Mouse (Mus musculus) Patski (cell line): ENCODE measurements at regions not wholly inside any gene's neighbourhood (a gene's known extent, or its start where the extent isn't known, plus 50 kb on each side); places are given as distances from the start of the nearest gene placed in this dataset.

Experiments
- ATAC-seq: fragments of 100-300 bp; one replicate; pipeline ENCODE4 v1.8.0; 2021
- CTCF ChIA-PET: fragments of 350-600 bp; sonication (Branson Sonifier 250); formaldehyde crosslinking; loops from one replicate; lab custom pipeline; 2022; ENCODE audit warnings: inconsistent platforms; lab: Charles Lee
- POLR2A ChIA-PET: fragments of 350-600 bp; sonication (Branson Sonifier 250); formaldehyde crosslinking; loops from one replicate; lab custom pipeline; 2022; ENCODE audit warnings: antibody characterized with exemption, inconsistent platforms; lab: Charles Lee
- DNase-seq: peaks from one replicate; pipeline ENCODE4 v3.0.0-alpha.2; 2011; ENCODE audit warnings: low read depth, low spot score
- H3K27me3 ChIP-seq: fragments of 371-371 bp; one replicate; pipeline ENCODE4 v1.5.1; 2021
- CTCF ChIP-seq: fragments of 100-300 bp; IDR thresholded peaks from one replicate; pipeline ENCODE4 v1.5.1; 2021
- in situ Hi-C: fragments of 300-500 bp; cut with MboI; formaldehyde crosslinking; loops from 3 replicates; pipeline ENCODE4 v1.11.1; 2018; ENCODE audit warnings: low pct_unique_long_range_greater_than_20kb, mixed read lengths

DNA sequence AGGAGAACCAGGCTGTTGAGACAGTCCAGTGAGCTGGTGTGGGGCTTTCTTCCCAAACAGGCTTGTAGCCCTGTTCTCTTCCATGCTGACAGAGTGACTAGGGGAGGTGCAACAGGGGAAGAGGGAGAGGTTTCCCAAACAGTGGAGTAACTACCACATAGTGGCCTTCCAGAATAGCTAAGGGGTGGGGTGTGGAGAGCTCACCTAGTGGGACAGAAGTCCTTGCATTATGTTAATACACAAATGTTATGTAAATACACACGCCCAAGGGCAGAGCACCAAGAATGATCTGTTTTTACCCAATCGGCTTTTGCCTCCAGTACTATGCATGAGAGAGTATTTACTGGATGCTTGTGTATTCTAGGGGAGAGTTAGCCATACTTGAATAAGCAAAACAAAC, 226.6 kb upstream of the Hs6st1 start:
- no peak for ATAC-seq
- no peak for DNase-seq
- ChIA-PET CTCF (no interaction called here), POLR2A (interaction anchor here (0.6 kb wide), 1 partner anchor 16 kb away, joined by 5 read pairs; no protein-coding TSS in a partner anchor)
- TF ChIP-seq CTCF = no peak
- in situ Hi-C loops = no loop called here
- H3K27me3 ChIP-seq = no peaks in the 10 kb centered on the region

DNA sequence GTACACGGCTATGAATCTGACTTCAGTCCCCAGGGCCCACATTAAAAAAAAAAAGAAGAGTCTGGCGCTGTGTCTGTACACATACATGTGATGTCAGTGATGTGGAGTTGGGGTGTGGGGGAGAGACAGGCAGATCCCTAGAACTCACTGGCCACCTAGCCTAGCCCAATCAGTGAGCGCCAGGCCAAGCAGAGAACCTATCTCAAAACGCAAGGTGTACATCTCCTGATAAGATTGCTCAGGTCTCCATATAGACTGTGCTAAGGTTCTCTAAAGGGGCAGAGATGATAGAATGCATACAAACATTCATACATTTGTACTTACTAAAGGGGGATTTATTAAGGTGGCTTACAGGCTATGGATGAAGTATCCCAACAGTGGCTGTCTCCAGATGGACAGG, 225.5 kb upstream of the Hs6st1 start:
- POLR2A ChIA-PET = no interaction called here
- in situ Hi-C loops = no loop called here

DNA sequence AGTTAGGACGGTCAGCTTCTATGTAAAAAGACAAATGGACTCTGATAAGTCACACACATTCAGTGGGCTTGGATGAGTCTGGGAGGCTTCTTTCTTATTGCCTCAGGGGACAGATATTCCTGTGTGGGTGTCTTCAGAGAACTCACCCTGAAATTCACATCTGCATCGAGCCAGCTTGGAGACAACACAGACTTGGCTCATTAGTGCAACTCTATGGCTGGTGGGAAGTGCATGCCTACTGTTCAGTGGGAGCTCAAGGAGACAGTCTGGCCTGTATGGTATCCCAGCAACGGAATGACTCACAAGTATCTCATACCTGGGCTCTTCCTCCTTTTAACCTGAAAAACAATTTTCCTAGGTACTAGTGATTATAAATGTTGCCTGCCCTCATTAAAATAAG, 224.6 kb upstream of the Hs6st1 start:
- CTCF ChIA-PET = no interaction called here
- in situ Hi-C loops = no loop called here
- no peak for TF ChIP-seq CTCF
- DNase-seq (peak; percentile 15), ATAC-seq (no peak)
- POLR2A ChIA-PET = no interaction called here
- H3K27me3 ChIP-seq = no peaks in the 10 kb centered on the region

More for the DNA sequence above, 225.5 kb upstream of the Hs6st1 start:
- no peak for ATAC-seq
- no peak for DNase-seq
- CTCF ChIA-PET = no interaction called here
- no peaks in the 10 kb centered on the region for H3K27me3 ChIP-seq
- no peak for TF ChIP-seq CTCF

DNA sequence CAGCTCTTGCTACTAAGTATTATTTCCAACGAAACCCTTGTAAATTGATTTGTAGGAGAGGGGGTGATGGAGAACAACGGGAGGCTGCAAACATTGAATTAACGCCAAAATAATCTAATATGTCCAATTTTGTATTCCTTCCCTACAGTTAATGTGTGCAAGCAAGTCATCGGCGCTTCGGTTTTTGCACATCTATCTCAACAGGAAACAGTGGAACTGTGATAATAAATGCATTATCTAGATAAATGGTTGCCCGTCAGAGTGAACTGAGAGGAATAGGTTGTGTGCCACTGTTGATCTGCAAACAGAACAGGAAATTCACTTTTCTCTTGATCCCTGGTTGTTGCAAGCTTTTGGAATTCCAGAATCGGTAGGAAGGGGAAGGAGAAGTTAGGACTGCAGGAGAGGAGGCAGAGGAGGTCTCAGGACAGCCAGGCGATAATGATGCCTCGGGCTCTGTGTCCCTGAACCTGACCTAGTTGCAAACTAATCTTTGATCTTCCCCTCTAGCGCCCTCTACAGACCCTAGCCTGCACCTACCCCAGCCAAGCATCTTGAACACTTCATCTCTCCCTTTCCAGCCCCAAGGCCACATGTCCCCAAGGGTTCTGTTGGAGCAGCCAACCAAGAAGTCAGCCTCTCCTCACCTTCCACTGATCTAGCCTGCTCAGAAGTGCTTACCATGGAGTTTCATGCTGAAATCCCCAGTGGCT, 221.8 kb upstream of the Hs6st1 start:
- in situ Hi-C loops = no loop called here
- ATAC-seq (no peak), DNase-seq (no peak)
- POLR2A ChIA-PET = no interaction called here
- CTCF ChIA-PET = no interaction called here
- peak; percentile 39 for TF ChIP-seq CTCF
- H3K27me3 ChIP-seq = no peaks in the 10 kb centered on the region

GRCm38 (mm10) chr1:35848160-35848954, 219.8 kb upstream of the Hs6st1 start:
- TF ChIP-seq CTCF = no peak
- in situ Hi-C loops = no loop called here
- ATAC-seq = no peak
- no peaks in the 10 kb centered on the region for H3K27me3 ChIP-seq
- CTCF ChIA-PET = no interaction called here
- DNase-seq = no peak
- POLR2A ChIA-PET = no interaction called here

GRCm38 (mm10) chr1:35849406-35850190, 218.6 kb upstream of the Hs6st1 start:
- no peak for TF ChIP-seq CTCF
- H3K27me3 ChIP-seq = no peaks in the 10 kb centered on the region
- ChIA-PET POLR2A (interaction anchor here (0.6 kb wide), 1 partner anchor 36 kb away, joined by 4 read pairs; no protein-coding TSS in a partner anchor), CTCF (interaction anchor here (1.3 kb wide), 1 partner anchor 13 kb away, joined by 5 read pairs; no protein-coding TSS in a partner anchor)
- in situ Hi-C loops = no loop called here
- DNase-seq = no peak
- no peak for ATAC-seq

DNA sequence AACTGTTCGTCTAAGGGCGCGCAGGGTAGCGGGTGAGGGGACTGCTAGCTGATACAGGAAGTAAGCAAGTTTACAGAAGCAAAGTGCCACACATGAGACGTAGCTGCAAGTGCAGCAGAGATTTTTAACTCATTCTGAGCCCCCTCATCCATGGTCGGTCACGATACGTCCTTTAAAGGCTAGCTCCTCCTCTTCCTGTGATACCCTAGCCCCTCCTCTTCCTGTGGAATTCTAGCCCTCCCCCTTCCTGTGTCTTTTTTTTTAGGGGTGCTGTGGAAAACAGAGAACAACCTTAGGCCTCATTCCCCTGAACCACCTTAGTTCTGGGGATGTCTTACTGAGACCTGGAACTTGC, 218.0 kb upstream of the Hs6st1 start:
- ChIA-PET POLR2A (no interaction called here), CTCF (interaction anchor here (1.3 kb wide), 1 partner anchor 14 kb away, joined by 5 read pairs; no protein-coding TSS in a partner anchor)
- ATAC-seq = no peak
- no peak for DNase-seq
- H3K27me3 ChIP-seq = no peaks in the 10 kb centered on the region
- in situ Hi-C loops = no loop called here
- no peak for TF ChIP-seq CTCF

- in situ Hi-C loops = no loop called here
- no peak for TF ChIP-seq CTCF
- no peaks in the 10 kb centered on the region for H3K27me3 ChIP-seq
- ChIA-PET POLR2A (no interaction called here), CTCF (interaction anchor here (1.1 kb wide), 1 partner anchor 12 kb away, joined by 3 read pairs; no protein-coding TSS in a partner anchor)
- no peak for DNase-seq
- no peak for ATAC-seq
Measured at GRCm38 (mm10) chr1:35850566-35851085, 217.6 kb upstream of the Hs6st1 start.

DNA sequence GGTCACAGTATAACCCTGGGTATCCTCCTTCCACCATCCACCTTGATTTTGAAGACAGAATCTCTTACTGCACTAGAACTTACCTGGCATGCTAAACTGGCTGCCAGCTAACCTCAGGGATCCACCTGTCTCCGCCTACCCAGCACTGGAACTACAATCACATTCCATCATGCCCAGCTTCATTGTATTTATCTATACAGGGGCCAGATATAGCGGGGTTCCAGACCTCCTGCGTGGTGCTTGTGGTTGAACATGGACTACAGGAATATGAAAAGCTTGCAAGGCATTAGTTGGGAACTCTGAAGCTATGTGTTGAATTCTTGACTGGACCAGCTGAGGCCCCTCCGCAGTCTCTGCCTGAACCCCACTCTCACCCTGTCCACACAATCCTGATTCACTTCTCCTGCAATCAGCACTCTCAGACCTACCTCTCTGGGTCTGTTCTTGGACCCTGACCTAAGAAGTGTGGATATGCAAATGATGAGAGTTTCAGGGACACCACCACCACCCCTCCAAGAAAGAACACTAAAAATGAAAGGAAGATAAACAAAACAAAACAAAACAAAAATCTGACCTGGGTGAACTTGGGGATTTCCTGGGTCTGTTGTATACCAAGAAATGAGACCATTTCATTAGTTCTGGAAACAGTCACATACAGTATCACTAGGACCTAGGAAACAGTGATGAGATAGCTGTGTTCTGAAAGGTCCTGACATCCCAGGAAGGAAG, 216.4 kb upstream of the Hs6st1 start:
- DNase-seq (no peak), ATAC-seq (no peak)
- in situ Hi-C loops = no loop called here
- no peak for TF ChIP-seq CTCF
- H3K27me3 ChIP-seq = no peaks in the 10 kb centered on the region
- POLR2A ChIA-PET = no interaction called here
- CTCF ChIA-PET = interaction anchor here (1.1 kb wide), 1 partner anchor 13 kb away, joined by 3 read pairs; no protein-coding TSS in a partner anchor

DNA sequence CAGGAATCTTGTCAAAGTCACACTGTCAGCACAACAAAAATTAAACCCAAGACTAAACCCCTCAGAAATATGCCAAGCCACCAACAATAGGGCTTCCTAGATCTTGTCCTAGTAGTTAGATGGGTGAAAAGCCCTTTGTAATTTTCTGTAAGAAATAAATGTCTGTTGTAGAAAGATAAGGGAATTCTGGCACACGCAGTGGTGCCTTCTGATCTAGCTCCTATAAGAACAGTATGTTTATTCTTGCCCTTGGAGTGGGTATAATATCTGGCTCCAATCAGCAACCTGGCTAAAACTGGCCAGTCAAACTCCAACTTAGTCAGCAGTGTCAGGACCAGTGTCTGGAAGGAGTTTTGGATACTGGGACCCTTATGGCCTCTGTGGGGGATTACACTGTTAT, 215.2 kb upstream of the Hs6st1 start:
- no peak for TF ChIP-seq CTCF
- H3K27me3 ChIP-seq = no peaks in the 10 kb centered on the region
- ATAC-seq (no peak), DNase-seq (no peak)
- in situ Hi-C loops = no loop called here
- ChIA-PET POLR2A (no interaction called here), CTCF (no interaction called here)
